Mouse (Mus musculus): Measurements from ENCODE around the gene Smco1. TPM values are rescaled to one million over a fixed set of nuclear protein-coding genes. Genes with fewer than 3 reads are reported as not detected.

Smco1 gene
- polyA plus RNA-seq, 1 experiment from 2014 or later: not detected

DNA sequence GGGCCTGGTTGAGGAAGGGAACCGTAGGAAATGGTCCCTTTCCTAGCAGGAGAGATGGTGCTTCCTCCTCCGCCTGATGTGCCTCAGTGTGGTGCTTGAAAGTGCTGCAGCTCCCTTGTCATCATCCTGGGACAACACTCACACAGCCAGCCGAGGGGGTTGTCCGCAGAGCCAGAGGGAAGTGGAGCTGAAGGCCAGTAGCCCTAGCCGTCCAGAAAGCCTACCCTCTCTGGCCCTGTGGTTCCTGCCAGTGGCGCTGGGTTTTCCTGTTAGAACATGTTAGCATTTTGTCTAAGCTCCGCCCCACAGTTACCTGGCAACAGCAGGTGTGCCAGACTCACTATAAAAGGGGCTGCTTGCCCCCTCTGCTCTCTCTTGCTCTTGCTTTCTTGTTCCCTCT is 52.7 kb downstream of the Smco1 start:
- Histone ChIP-seq H3K4me3 (replicated peaks) (no peak overlapping the region), H3K9ac (no peak overlapping the region), H3K36me3 (replicated peaks) (no peaks in the 10 kb centered on the region), H3K9me3 (no peaks in the 10 kb centered on the region), H3K27me3 (no peaks in the 10 kb centered on the region), H3K4me1 (no peaks in the 10 kb centered on the region), H3K27ac (no peak overlapping the region), H3K4me2 (no peak overlapping the region)
- ATAC-seq (ENCODE audit: low FRiP score): no peak
- 46% methylated on average over 7 of the region's 7 CpGs for WGBS

MicroRNAs within 50 kb of the gene (microRNA counts, 519-probe panel; counts per million panel counts)
- microRNA mmu-miR-1946a: not detected

Small RNA genes within 50 kb of the gene (microRNA-seq; reads per million reads assigned to microRNA genes)
- gene Mir1946a: not detected

Other genes starting within 250 kb of the Smco1 start
- gene Pak2, start 192.1 kb upstream of the Smco1 start, polyA plus RNA-seq (2016; fragmentation: Nextera tagmentation; extraction: Ambion mirVana): 57.1 and 59.1 TPM in 2 replicates
- 127 and 133 TPM in 2 replicates for gene Pigx, start 171.7 kb upstream of the Smco1 start, polyA plus RNA-seq (2016; fragmentation: Nextera tagmentation; extraction: Ambion mirVana)
- gene Cep19, start 171.7 kb upstream of the Smco1 start, polyA plus RNA-seq (2016; fragmentation: Nextera tagmentation; extraction: Ambion mirVana): 39.7 and 43.8 TPM in 2 replicates
- 6.8 and 7.4 TPM in 2 replicates for gene Nrros, start 105.9 kb upstream of the Smco1 start, polyA plus RNA-seq (2016; fragmentation: Nextera tagmentation; extraction: Ambion mirVana)
- not detected in 2 replicates for gene Bex6, start 91.6 kb upstream of the Smco1 start, polyA plus RNA-seq (2016; fragmentation: Nextera tagmentation; extraction: Ambion mirVana)
- 14.3 and 25.8 TPM in 2 replicates for gene Fbxo45, start 24.3 kb upstream of the Smco1 start, polyA plus RNA-seq (2016; fragmentation: Nextera tagmentation; extraction: Ambion mirVana)
- gene Wdr53, start 24.2 kb upstream of the Smco1 start, polyA plus RNA-seq (2016; fragmentation: Nextera tagmentation; extraction: Ambion mirVana): 16.8 and 17.8 TPM in 2 replicates
- 33.6 and 38.4 TPM in 2 replicates for gene Rnf168, start 6.0 kb downstream of the Smco1 start, polyA plus RNA-seq (2016; fragmentation: Nextera tagmentation; extraction: Ambion mirVana)
- 30.0 and 35.1 TPM in 2 replicates for gene Ubxn7, start 60.8 kb downstream of the Smco1 start, polyA plus RNA-seq (2016; fragmentation: Nextera tagmentation; extraction: Ambion mirVana)
- gene Tm4sf19, start 129.0 kb downstream of the Smco1 start, polyA plus RNA-seq (2016; fragmentation: Nextera tagmentation; extraction: Ambion mirVana): not detected in 2 replicates
- gene Tctex1d2, start 148.2 kb downstream of the Smco1 start, polyA plus RNA-seq (2016; fragmentation: Nextera tagmentation; extraction: Ambion mirVana): 31.8 and 34.6 TPM in 2 replicates
- gene Pcyt1a, start 159.5 kb downstream of the Smco1 start, polyA plus RNA-seq (2016; fragmentation: Nextera tagmentation; extraction: Ambion mirVana): 42.7 and 45.6 TPM in 2 replicates
- 0.27 and 0.40 TPM in 2 replicates for gene Slc51a, start 216.4 kb downstream of the Smco1 start, polyA plus RNA-seq (2016; fragmentation: Nextera tagmentation; extraction: Ambion mirVana)
- gene Zdhhc19, start 224.8 kb downstream of the Smco1 start, polyA plus RNA-seq (2016; fragmentation: Nextera tagmentation; extraction: Ambion mirVana): not detected in 2 replicates

All from forebrain, embryonic 12.5 days (tissue).